Mouse (Mus musculus) liver, embryonic 11.5 days (tissue): ENCODE measurements around the gene Nadsyn1. TPM values are rescaled to one million over a fixed set of nuclear protein-coding genes. Genes with fewer than 3 reads are reported as not detected.

Experiments
- ATAC-seq: fragments of 200-750 bp; cut with Nextera tagmentation; replicated peaks from 2 replicates; pipeline ENCODE4 v1.8.0; 2017; ENCODE audit warnings: moderate number of reproducible peaks, mild to moderate bottlenecking, moderate TSS enrichment, moderate library complexity; ENCODE audit not compliant: low FRiP score
- DNase-seq: peaks from one replicate; pipeline ENCODE4 v3.0.0-alpha.2; 2017; ENCODE audit warnings: low spot score
- H3K27ac ChIP-seq: fragments of 300-500 bp; sonication (generic); 2 replicates; pipeline ENCODE4 v1.5.1; 2014; ENCODE audit warnings: mild to moderate bottlenecking, low read depth, low read length, control low read depth
- H3K27me3 ChIP-seq: fragments of 300-500 bp; sonication (generic); replicated peaks from 2 replicates; pipeline ENCODE4 v1.6.1; 2014; ENCODE audit warnings: low read length, mixed read lengths; ENCODE audit not compliant: control insufficient read depth, insufficient read depth
- H3K36me3 ChIP-seq: fragments of 300-500 bp; sonication (generic); 2 replicates; pipeline ENCODE4 v1.6.1; 2014; ENCODE audit warnings: mild to moderate bottlenecking, low read length, moderate library complexity, mixed read lengths; ENCODE audit not compliant: control insufficient read depth, insufficient read depth
- H3K4me1 ChIP-seq: fragments of 300-500 bp; sonication (generic); replicated peaks from 2 replicates; pipeline ENCODE4 v1.6.1; 2014; ENCODE audit warnings: low read length, mixed read lengths; ENCODE audit not compliant: control insufficient read depth, insufficient read depth
- H3K4me2 ChIP-seq: fragments of 300-500 bp; sonication (generic); 2 replicates; pipeline ENCODE4 v1.6.1; 2014; ENCODE audit warnings: mild to moderate bottlenecking, control low read depth, moderate library complexity
- H3K4me3 ChIP-seq: fragments of 300-500 bp; sonication (generic); 2 replicates; pipeline ENCODE4 v1.5.1; 2014; ENCODE audit warnings: low read depth, low read length, control low read depth
- H3K9ac ChIP-seq: fragments of 300-500 bp; sonication (generic); 2 replicates; pipeline ENCODE4 v1.6.1; 2014; ENCODE audit warnings: low read depth, low read length, control low read depth
- H3K9me3 ChIP-seq: fragments of 300-500 bp; sonication (generic); 2 replicates; pipeline ENCODE4 v1.6.1; 2016; ENCODE audit warnings: low read length, inconsistent platforms, mixed read lengths; ENCODE audit not compliant: control insufficient read depth
- WGBS: fragments of 180-500 bp; shearing (Covaris S2); extraction: QIAGEN DNeasy Blood & Tissue Kit; methylation state at CpG from one replicate; pipeline ENCODE4 v1.1.7; 2014; 5-methylcytosine and 5-hydroxymethylcytosine counted together
- polyA plus RNA-seq: library from polyadenylated mRNA; unstranded; fragments of >200 nt; fragmentation: Nextera tagmentation; extraction: Ambion mirVana; gene quantifications from 2 replicates; pipeline ENCODE4 v1.2.1, GENCODE M21; 2014

The Nadsyn1 gene
- polyA plus RNA-seq, 1 experiment from 2014 or later: 8.6 TPM

DNA sequence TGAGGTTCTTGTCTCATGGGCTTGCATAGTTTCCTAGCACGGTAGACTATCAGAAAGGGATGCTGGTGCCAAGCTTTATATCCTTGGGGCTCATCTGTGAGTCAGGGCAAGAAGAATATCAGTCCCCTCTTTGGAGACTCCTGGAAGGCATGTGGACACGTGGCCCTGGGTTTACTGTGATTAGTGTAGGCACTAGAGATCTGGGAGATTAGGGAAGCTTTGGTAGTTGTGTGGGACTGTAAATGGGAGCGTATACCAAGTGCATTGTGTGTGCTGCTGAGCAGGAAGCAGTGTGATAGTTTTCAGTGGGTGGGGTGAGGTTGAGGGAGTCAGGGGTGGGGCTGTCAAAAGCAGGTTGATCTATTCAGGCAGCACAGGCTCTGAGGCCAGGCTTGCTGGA, 12.3 kb upstream of the Nadsyn1 start:
- DNase-seq (no peak), ATAC-seq (no peak)
- H3K4me1 ChIP-seq: peaks cover 8% of the 10 kb centered on the region; the same call in 1 of the 2 replicates
- no peak overlapping the region for H3K9ac ChIP-seq
- H3K4me2 ChIP-seq: no peak overlapping the region
- H3K9me3 ChIP-seq: no peaks in the 10 kb centered on the region
- no peak overlapping the region for H3K4me3 ChIP-seq
- 60% methylated on average over 3 of the region's 3 CpGs for WGBS
- no peak overlapping the region for H3K27ac ChIP-seq
- H3K27me3 ChIP-seq: no peaks in the 10 kb centered on the region
- H3K36me3 ChIP-seq: peaks cover 4% of the 10 kb centered on the region; the same call in 1 of the 2 replicates

DNA sequence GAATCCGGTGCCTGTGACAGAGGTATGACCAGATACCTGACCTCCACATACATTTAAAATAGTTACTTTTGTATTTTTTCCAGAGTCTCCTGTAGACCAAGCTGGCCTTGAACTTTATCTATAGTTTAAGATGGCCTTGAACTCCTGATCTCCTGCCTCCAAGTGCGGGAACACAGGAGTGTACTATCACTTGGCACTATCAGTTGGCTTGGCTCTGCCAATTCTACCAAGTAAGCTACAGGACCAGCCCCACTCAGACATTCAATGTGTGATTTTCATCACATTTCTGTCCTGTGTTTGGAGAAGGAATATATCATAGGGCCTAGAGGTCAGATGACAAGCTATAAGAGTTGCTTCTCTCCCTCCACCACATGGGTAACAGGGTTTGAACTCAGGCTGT, 11.7 kb upstream of the Nadsyn1 start:
- ATAC-seq (no peak), DNase-seq (no peak)
- Histone ChIP-seq H3K9me3 (no peaks in the 10 kb centered on the region), H3K27ac (no peak overlapping the region), H3K27me3 (no peaks in the 10 kb centered on the region), H3K4me1 (peaks cover 8% of the 10 kb centered on the region; the same call in 1 of the 2 replicates), H3K36me3 (peaks cover 4% of the 10 kb centered on the region; the same call in 1 of the 2 replicates), H3K4me2 (no peak overlapping the region), H3K4me3 (no peak overlapping the region), H3K9ac (no peak overlapping the region)
- 78% methylated on average over 2 of the region's 2 CpGs for WGBS

DNA sequence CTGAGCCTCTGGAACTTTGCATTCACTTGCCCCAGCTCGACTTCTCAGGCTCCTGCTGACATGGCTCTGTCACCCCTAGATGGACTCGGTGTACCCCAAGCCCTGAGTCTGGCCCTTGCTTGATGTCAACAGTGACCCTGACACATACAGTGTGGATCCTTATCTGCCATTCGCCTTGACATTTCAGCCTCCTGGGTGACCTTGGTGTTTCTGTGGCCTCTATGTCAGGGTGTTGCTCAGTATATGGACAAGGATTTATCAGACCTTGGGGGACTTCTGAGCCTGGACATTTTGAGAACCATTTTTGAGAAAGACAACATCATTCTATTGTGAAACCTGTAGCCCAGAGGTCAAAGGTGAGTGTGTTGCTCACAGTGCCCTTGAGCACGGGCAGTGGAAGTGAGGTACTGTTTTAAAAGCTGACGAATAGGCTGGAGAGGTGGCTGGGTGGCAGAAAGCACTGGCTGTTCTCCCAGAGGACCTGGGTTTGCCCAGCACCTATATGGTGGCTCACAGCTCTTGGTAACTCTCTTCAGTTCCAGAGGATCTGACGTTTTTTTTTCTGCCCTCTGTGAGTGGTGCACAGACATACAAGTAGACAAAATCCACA, 11.0 kb upstream of the Nadsyn1 start:
- Histone ChIP-seq H3K27me3 (no peaks in the 10 kb centered on the region), H3K9ac (no peak overlapping the region), H3K4me2 (0 out of 2 replicates have a peak overlapping the region, but pooled peaks have one; percentile 7), H3K36me3 (peaks cover 4% of the 10 kb centered on the region; the same call in 1 of the 2 replicates), H3K4me1 (peaks cover 8% of the 10 kb centered on the region; the same call in 1 of the 2 replicates), H3K9me3 (no peaks in the 10 kb centered on the region), H3K4me3 (no peak overlapping the region), H3K27ac (no peak overlapping the region)
- DNase-seq (no peak), ATAC-seq (no peak)
- 67% methylated on average over 6 of the region's 6 CpGs for WGBS

DNA sequence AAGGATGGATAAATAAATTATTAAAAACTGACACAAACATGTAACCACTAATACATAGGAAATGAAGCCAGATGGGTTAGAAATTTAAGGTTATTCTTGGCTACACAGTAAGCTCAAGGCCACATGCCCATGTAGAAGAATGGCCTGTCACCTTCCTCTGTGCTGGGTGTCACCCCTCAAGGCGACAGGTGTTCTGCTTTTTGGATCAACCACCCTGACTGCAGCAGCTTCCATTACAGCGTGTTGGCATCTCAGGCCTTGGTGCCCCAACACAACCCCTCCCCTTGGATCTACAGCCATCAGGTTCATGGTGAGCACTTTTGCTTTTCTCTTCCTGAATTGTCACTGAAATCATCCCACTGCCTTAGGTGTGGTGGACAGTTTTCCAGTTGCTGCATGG, 10.0 kb upstream of the Nadsyn1 start:
- Histone ChIP-seq H3K9me3 (no peaks in the 10 kb centered on the region), H3K4me1 (peaks cover 8% of the 10 kb centered on the region; the same call in 1 of the 2 replicates), H3K4me2 (no peak overlapping the region), H3K4me3 (no peak overlapping the region), H3K9ac (no peak overlapping the region), H3K27ac (no peak overlapping the region), H3K36me3 (peaks cover 2% of the 10 kb centered on the region; the same call in 1 of the 2 replicates), H3K27me3 (no peaks in the 10 kb centered on the region)
- no peak for ATAC-seq
- WGBS: 86% methylated on average over 2 of the region's 2 CpGs
- no peak for DNase-seq

DNA sequence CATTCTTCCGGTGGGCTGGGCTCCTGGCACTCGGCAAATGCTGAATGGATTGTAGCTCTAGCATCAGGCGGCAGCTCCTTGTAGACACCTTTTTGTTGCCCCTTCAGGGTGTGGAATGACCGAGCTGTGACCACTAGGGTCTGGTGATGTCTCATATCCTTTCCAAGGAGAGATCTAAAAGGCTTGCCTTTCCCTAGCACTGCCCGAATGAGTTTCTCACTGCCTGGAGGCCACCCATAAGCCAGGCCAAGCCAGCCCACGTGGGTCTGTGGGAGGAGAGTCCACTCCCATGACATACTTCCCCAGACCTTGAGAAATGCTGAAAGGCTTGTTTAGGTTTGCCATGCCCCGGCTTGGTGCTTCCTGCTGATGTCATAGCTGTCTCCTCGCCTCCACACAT, 9.5 kb upstream of the Nadsyn1 start:
- H3K27ac ChIP-seq: no peak overlapping the region
- H3K9ac ChIP-seq: no peak overlapping the region
- no peaks in the 10 kb centered on the region for H3K9me3 ChIP-seq
- no peak for ATAC-seq
- DNase-seq: no peak
- no peaks in the 10 kb centered on the region for H3K36me3 ChIP-seq
- no peak overlapping the region for H3K4me2 ChIP-seq
- peaks cover 8% of the 10 kb centered on the region; the same call in 1 of the 2 replicates for H3K4me1 ChIP-seq
- WGBS: 83% methylated on average over 8 of the region's 8 CpGs
- no peak overlapping the region for H3K4me3 ChIP-seq
- no peaks in the 10 kb centered on the region for H3K27me3 ChIP-seq

DNA sequence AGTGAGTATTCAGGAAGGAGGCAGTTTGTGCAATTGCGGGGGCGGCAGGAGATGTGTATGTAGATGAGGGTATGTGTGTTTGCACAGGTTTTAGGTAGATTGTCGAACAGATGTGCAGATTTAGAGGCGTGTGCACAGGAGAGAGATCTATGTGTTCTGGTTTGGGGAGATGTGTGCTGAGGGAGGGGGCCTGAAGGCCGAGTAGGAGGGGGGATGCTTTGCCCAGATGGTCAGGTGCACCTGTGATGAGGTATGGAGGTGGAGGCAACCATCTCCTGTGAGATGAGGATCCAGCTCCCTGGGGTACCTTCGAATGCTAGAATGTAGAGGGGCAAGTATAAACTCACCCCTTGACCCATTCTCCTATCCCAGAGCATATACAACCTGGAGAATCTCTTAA, 7.8 kb upstream of the Nadsyn1 start:
- ATAC-seq (no peak; the same call in 1 of the 2 replicates), DNase-seq (no peak)
- Histone ChIP-seq H3K9ac (peak overlapping the region; percentile 63), H3K27ac (no peak overlapping the region), H3K27me3 (no peaks in the 10 kb centered on the region), H3K4me2 (peak overlapping the region; percentile 85), H3K4me3 (peak overlapping the region; percentile 68), H3K4me1 (peaks cover 8% of the 10 kb centered on the region; the same call in 1 of the 2 replicates), H3K36me3 (no peaks in the 10 kb centered on the region), H3K9me3 (no peaks in the 10 kb centered on the region)
- WGBS: 15% methylated on average over 6 of the region's 6 CpGs

DNA sequence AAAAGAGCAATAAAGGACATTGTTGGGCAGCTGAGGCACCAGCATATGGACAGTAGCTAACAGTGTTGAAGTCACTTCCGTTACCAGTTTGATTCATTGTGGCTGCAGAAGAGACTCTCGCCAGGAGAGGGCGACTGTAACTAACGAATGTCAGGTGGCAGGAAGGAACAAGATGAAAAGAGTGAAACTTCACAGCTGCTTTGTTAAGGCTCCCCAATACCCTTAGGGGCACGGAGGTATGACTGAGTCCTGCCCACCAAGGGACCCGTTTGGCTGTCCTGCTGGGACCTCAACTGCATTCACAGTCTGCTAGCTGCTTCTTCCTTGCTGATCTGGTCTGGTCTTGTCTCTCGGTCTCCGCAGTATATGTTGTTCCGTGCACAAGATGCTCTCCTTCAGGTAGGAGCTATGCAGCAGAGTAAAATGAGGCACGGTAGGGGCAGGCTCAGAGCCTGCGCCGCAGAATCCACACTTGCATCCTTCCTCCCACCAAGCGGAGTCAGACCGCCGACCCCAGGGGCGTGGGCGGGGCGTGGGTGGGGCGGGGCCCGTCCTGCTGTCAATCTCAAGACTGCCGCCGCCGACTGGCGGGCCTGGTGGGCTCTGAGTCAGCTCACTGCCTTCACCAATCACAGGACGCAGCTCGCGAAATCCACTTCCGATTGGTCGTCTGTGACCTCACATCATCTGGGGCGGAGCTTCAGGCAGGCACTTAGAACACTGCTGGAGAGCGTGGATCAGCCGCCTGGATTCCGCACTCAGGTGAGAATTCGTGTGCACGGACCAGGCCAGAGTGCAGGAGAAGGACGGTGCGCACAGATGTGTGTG, 7.1 kb upstream of the Nadsyn1 start:
- 1% methylated on average over 37 of the region's 37 CpGs for WGBS
- peaks cover 3% of the 10 kb centered on the region; the same call in 1 of the 2 replicates for H3K4me1 ChIP-seq
- peak overlapping the region; percentile 85 for H3K4me2 ChIP-seq
- H3K36me3 ChIP-seq: no peaks in the 10 kb centered on the region
- peak overlapping the region; percentile 70 for H3K9ac ChIP-seq
- peak; percentile 97 for ATAC-seq
- H3K27me3 ChIP-seq: no peaks in the 10 kb centered on the region
- H3K4me3 ChIP-seq: peak overlapping the region; percentile 68
- no peaks in the 10 kb centered on the region for H3K9me3 ChIP-seq
- peak; percentile 94 for DNase-seq
- peak overlapping the region; percentile 76 for H3K27ac ChIP-seq

DNA sequence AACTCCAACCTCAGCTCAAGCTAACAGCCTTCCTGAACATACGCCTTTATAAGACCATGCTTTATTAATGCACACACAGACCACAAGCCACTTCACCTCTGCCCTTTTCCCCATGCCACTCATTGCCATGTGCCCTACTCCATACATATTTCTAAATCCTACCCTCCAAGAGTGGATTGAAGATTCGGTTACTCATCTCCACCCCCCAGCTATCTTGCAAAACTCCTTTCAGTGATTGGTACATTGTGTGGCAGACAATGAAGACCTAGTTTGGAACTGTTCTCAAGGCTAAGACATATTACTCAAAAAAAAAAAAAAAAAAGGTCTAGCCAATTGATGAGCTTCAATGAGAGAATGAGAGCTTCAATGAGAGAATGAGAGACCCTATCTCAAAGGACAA, 4.3 kb upstream of the Nadsyn1 start:
- Histone ChIP-seq H3K27me3 (no peaks in the 10 kb centered on the region), H3K27ac (no peak overlapping the region), H3K9ac (no peak overlapping the region), H3K9me3 (no peaks in the 10 kb centered on the region), H3K36me3 (no peaks in the 10 kb centered on the region), H3K4me1 (peaks cover 10% of the 10 kb centered on the region), H3K4me2 (no peak overlapping the region), H3K4me3 (no peak overlapping the region)
- WGBS: 84% methylated on average over 2 of the region's 2 CpGs
- ATAC-seq: no peak
- no peak for DNase-seq
